Mouse (Mus musculus): ENCODE data around the gene Nat8f5.
"Not testable (repeated sequence)": the region's sequence is repeated elsewhere in the genome, so short reads cannot be mapped to it uniquely, and the experiment has no call there.

DNA sequence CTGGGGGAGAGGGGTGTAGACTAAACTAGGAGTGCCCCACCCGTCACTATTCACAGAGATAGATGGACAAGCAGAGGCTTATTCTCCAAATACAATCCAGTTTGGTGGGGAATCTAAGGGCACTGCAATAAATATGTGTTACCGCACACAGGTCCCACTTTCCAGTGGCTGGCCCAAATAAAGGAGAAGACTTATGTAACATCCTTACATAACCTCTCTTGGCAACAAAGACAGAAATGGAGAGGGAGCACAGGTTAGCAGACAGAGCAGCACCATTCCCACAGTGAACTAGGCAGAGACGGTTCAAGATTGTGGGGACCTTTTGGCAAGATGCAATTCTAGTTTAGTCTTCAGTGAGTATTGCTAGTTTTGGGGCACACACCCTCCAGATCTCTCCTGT is 10.3 kb downstream of the Nat8f5 start:
- not testable (repeated sequence) for TF ChIP-seq CTCF (IDR thresholded peaks at IDR 0.05; ENCODE audit: insufficient read depth, low read length); POLR2A (IDR thresholded peaks at IDR 0.05; ENCODE audit: borderline replicate concordance, extremely low read depth, low read depth, low read length)
